In the genomic region with DNA sequence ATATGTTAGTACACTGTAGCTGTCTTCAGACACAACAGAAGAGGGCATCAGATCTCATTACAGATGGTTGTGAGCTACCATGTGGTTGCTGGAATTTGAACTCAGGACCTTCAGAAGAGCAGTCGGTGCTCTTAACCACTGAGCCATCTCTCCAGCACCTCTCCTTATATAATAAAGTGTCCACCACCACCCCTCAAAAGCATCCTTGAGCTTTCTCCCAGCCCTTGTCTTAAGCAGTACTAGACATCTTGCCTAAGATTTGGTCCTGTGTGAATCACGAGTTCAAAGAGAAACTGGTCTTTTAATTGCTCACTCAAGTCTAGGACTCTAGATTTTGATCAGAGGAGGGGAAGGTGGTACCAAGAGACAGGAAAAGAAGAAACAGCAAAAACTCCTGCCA, we compare ENCODE assay signal across 14 mouse cellular contexts. TPM values are rescaled to one million over a fixed set of nuclear protein-coding genes. Genes with fewer than 3 reads are reported as not detected.
"Had no signal": no experiment of that assay in that cellular context is flagged by ENCODE, and none has a peak within 500 bp of the region (broad histone marks: within the 10 kb centered on the region; RNA-seq: fewer than 3 reads in every experiment).

No protein-coding gene starts in this region.

RNA-seq across cellular contexts. Expression of gene Fcgr2b, which starts 1.0 kb away (rescaled TPM):
- polyA plus RNA-seq: midbrain, embryonic 10.5 days had no signal

RNA-seq across cellular contexts. Expression of gene Fcgr4, which starts 43.4 kb away (rescaled TPM):
- total RNA-seq: left cerebral cortex, adult 18-20 months; left cerebral cortex, postnatal 25 days had no signal
- polyA plus RNA-seq: limb, embryonic 10.5 days; midbrain, embryonic 10.5 days; midbrain, embryonic 13.5 days; neural tube, embryonic 13.5 days had no signal

RNA-seq across cellular contexts. Expression of gene Fcrla, which starts 48.0 kb away (rescaled TPM):
- total RNA-seq: layer of hippocampus, adult 18-20 months; layer of hippocampus, postnatal 25 days; left cerebral cortex, adult 18-20 months; left cerebral cortex, postnatal 25 days; megakaryocyte progenitor cell, adult 5-6 weeks had no signal
- polyA plus RNA-seq: intestine, embryonic 15.5 days; kidney, embryonic 16.5 days; limb, embryonic 10.5 days; limb, embryonic 13.5 days; midbrain, embryonic 10.5 days; midbrain, embryonic 13.5 days; midbrain, embryonic 16.5 days; myocyte; neural tube, embryonic 13.5 days had no signal
